Mouse (Mus musculus): ENCODE data around the gene Daam2.

The Daam2 gene

DNA sequence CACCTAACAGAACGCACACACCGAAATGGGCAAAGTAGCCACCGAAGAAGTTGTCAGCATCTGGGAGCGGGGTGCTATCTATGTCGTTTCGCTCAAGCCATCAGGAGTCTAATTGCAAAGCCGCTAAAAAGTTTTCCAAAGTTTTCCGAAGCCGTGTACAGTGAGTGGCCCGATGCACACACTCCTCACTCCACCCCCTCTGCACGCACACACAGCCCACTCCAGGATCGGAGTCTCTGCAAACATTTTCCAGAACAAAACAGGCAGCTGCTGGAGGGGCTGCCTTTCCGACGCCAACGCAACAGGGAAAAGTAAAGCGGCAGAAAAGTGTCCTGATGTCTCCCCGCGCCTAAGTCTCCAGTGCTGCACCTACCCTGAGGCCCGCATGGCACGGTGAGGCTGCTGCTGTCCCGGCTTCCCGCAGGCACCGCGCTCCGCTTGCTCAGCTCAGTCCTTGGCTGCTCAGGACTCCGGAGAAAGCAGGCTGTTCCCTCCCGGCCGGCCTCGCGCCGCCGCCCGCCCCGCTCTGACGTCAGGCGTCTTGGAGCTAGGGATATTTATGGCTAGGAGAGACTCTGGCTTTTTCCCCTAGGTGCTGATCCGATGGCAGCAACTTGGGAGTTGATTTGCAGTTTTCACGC, at the start of gene Daam2:
TSS of gene Daam2 (minus strand) at position 514 of the 641 bp plus-strand sequence.
- no peak for DNase-seq (ENCODE audit: low read depth in 1 of 2, low spot score in 2 of 2)

- DNase-seq (ENCODE audit: low read depth in 1 of 2, low spot score in 2 of 2): no peak
These were observed 46.2 kb upstream of the Daam2 start for GRCm38 (mm10) chr17:49610296-49610695.

DNA sequence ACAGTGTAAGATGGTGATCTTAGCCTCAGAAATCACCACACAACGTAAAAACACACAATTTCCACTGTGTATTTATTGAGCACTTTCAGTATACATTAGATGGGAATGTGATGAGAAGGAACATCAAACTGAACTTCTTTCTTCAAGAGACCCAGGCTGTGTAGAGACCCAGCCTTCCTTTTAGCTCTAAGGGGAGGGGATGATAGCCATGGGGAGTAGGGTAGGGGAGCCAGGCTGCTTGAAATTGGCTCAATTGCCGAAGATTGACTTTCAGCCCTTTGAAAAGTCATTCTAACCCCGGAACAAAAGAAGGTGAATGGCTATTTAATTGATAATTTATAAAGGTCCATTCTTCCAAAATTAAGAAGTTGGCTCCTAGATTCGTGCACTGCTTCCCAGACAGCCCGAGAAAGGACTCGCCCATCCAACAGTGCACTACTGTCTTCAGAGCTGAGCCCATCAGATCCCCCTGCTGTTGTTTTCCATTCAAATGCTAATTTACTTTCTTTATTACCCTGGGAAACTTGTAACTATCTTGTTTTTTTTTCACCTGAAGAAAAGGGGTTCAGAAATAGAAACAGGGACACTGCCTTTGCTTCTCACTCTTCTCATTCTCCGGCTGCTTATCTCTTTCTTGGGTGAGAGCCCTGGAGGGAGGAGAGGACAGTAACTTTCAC, 43.3 kb upstream of the Daam2 start:
- DNase-seq (ENCODE audit: low read depth in 1 of 2, low spot score in 2 of 2): no peak

- no peak for DNase-seq (ENCODE audit: low read depth in 1 of 2, low spot score in 2 of 2)
These were observed 41.3 kb upstream of the Daam2 start for GRCm38 (mm10) chr17:49605397-49605796.

GRCm38 (mm10) chr17:49590051-49590450, 25.9 kb upstream of the Daam2 start:
- DNase-seq (ENCODE audit: low read depth in 1 of 2, low spot score in 2 of 2): no peak

- no peak for DNase-seq (ENCODE audit: low read depth in 1 of 2, low spot score in 2 of 2)
These were observed 18.3 kb upstream of the Daam2 start for GRCm38 (mm10) chr17:49582471-49582870.

- no peak for DNase-seq (ENCODE audit: low read depth in 1 of 2, low spot score in 2 of 2)
These were observed 13.2 kb upstream of the Daam2 start for GRCm38 (mm10) chr17:49577321-49577720.

GRCm38 (mm10) chr17:49568717-49569116, 4.6 kb upstream of the Daam2 start:
- no peak for DNase-seq (ENCODE audit: low read depth in 1 of 2, low spot score in 2 of 2)

- no peak for DNase-seq (ENCODE audit: low read depth in 1 of 2, low spot score in 2 of 2)
These were observed 346 bp upstream of the Daam2 start for GRCm38 (mm10) chr17:49564489-49564888.

DNA sequence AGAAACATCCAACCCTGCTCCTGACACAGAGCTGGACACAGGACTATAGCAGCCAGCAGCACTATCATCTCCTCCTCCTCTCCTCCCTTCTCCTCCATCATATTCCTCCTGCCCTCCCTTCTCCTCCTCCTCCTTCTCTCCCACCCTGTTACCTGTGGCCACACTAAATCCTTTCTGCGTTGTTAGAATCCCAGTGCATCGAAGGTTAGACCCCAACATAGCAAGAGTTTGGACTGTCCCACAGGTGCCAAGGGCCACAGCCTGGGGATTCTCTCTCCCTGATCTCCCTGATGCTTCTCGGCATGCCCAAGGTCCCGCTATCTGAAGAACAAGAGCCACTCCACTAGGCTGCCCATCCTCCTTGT, 745 bp downstream of the Daam2 start:
- DNase-seq (ENCODE audit: low read depth in 1 of 2, low spot score in 2 of 2): no peak

DNA sequence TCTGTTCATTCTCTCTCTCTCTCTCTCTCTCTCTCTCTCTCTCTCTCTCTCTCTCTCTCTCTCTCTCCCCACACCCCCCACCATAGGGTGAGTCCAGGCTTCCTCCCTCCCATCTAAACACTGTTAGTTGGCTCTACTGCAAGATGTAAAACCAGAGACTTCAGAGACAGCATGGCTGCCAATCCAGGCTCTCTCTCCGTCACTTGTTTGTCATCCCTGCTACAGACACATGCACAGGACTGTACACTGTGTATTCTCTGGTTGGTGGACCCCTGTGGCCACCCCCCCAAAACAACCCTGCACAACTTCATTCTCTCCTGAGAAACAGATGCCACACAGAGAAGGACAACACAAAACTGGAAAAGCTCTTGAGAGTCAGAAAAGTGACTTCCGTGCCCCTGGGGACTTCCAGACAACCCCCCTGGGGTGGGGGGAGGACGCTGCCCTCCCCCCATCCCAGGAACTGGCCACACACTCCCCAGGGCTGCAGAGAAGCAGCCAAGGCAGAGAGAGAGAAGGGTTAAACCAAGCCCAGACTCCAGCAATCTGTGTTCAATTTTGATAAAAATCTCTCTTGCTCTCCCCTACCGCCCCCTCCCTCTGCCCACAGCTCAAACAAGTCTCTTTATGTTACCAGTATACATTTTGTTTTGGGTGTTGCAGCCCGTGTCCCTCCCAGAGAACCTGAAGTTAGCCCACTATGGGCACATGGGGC, 1.3 kb downstream of the Daam2 start:
- no peak for DNase-seq (ENCODE audit: low read depth in 1 of 2, low spot score in 2 of 2)

DNA sequence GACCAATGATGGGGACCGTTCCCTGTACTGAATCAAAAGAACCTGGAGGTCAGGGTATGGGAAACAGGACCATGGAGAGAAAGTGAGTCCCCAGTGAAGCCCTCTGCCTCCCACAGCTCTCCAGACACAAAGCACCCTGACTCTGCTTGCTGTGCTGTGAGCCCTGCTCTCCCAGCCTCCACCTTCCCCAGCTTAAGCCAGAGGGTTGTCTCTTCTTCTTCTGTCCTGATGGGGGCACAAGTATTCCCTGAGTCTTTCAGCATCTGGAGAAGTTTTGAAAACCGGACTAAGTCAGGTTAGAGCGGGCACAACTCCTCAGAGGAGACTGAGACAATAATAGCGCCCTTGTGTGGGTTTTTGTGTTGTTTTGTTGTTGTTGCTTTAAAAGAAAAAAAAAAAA, 2.2 kb downstream of the Daam2 start:
- no peak for DNase-seq (ENCODE audit: low read depth in 1 of 2, low spot score in 2 of 2)

DNA sequence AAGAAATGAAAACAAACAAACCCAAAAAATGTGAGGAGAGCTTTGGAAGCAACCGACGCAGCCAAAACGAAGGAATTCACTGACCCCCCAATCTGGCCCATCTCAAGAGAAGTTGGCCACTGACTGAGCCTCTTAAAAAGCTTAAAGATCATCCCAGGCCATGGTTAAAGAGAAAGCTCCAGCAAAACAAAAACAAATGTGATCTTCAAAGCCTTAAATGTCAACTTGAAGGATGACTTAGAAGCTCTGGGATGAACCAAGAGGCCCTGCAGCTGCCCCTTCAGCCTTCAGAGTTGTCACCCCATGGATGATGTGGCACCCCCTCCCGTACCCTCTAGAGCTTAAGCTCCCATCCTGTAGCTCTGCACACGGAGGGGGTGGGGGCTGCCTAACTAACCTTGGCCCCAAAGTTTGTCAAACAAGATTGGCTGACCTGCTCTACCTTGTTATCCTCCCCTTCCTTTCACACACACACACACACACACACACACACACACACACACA, 4.3 kb downstream of the Daam2 start:
- DNase-seq (ENCODE audit: low read depth in 1 of 2, low spot score in 2 of 2): no peak

DNA sequence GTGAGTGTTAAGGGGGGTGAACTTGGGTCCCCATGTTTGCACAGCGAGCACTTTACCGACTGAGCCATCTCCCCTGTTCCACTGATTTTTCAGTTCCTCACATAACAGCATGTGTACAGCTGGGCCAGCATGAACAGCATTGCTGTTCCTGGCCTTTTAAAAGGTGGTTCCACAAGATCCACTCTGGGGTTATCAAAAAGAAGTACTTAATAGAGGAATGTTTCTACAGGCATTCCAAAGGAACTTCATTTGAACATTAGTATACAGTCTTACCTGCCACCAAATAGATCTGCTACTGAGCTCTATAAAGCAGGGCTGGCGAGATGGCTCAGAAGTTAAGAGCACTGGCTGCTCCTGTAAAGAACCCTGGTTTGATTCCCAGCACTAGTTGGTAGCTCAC, 8.0 kb downstream of the Daam2 start:
- no peak for DNase-seq (ENCODE audit: low read depth in 1 of 2, low spot score in 2 of 2)

DNA sequence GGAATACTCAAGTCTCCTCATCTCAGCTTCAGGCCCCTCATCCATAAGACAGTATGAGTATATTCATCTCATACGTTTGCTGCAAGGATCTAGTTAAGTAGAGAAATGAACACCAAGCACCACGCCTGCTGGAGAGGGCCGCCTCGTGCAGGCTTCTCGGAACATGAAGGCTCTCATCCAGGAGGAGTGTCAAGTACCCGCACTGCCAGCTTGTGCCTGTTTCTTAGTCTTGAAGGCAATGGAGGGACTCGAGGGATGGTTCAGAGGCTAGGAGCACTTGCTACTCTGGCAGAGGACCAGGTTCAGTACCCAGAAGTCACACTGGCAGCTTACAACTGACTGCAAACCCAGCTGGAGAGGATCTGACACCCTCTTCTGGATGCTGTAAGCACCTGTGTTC, 12.2 kb downstream of the Daam2 start:
- no peak for DNase-seq (ENCODE audit: low read depth in 1 of 2, low spot score in 2 of 2)

- DNase-seq (ENCODE audit: low read depth in 1 of 2, low spot score in 2 of 2): no peak
These were observed 12.7 kb downstream of the Daam2 start for GRCm38 (mm10) chr17:49551465-49551864.

DNA sequence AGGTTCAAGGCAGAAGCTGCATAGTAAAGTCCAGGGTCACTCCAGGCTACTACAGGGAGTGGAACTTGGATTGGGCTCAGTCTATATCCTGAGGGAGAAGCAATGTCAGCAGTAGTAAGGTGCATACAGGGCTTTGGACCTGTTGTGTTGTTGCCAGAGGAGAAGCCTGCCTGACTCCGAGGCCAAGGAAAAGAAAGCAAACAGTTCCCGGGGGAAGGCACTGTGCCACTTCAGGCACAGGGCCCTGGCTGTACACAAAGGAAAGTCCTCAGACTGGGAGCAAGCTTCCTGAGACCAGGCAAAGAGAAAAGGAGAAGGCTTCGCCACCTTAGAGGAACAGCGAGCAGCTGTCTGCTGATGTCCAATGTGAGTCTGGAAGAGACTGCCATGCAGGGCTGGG, 18.1 kb downstream of the Daam2 start:
- no peak for DNase-seq (ENCODE audit: low read depth in 1 of 2, low spot score in 2 of 2)

DNA sequence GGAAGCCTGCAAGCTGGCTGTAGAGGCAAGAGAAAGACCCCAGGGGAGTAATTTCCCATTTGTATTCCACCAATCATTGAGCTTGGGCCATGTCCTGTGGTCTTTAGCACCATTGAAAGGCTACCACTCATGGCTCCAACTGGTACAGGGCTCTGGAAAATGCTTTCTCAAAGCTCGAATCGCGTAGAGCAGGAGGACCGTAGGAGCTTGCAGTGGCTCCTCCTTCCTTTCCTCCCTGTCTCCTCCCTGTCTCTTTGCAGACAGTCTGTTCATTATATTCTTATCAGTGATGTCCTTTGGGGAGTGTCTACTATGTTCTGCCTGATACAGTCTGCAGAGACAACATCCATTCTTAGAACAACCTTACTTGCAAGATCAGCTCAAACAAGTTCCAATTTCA, 18.7 kb downstream of the Daam2 start:
- no peak for DNase-seq (ENCODE audit: low read depth in 1 of 2, low spot score in 2 of 2)

- no peak for DNase-seq (ENCODE audit: low read depth in 1 of 2, low spot score in 2 of 2)
These were observed 19.6 kb downstream of the Daam2 start for GRCm38 (mm10) chr17:49544561-49544960.

DNA sequence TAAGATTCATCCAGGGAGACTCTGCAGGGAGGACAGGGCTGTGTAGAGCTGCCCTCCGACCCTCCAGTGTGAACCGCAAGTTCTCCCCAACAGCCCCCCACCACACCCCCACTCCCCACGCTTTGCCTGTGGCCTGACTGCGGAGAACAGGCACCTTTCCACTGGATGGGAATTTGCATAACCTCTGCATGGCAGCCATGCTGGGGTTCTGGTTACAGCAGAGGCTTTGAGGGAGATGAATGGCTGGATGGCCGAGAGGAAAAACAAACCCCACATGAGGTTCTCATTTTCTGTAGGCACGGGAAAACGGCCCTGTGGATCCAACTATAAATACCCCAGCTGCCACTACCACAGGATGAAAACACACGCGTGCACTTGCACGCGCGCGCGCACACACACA, 23.4 kb downstream of the Daam2 start:
- DNase-seq (ENCODE audit: low read depth in 1 of 2, low spot score in 2 of 2): no peak

GRCm38 (mm10) chr17:49539204-49539603, 24.9 kb downstream of the Daam2 start:
- DNase-seq (ENCODE audit: low read depth in 1 of 2, low spot score in 2 of 2): no peak

DNA sequence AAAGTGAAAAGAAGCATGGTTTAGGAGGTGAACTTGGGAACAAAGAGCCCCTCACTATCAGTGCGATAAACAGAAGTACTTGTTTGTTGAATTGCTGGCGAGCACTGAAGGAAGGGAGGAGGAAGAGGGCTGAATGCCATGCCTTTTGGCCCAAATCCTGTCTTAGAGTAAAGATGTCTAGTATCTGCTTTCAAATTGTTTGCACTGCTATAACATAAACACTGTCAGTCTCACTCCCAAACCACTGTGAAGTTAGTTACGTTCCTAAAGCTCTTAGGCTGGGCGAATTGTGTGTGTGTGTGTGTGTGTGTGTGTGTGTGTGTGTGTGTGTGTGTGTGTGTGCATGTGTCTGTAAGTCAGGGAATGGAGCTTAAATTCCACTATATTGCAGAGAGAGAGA, 28.6 kb downstream of the Daam2 start:
- no peak for DNase-seq (ENCODE audit: low read depth in 1 of 2, low spot score in 2 of 2)

Measured in monocyte, adult 2 months (primary cell).